Comparison of ENCODE assay signal across 9 mouse cellular contexts in genomic region chr14:24550763-24551471, GRCm38 (mm10).
A peak's percentile ranks its signal among the peaks of the same experiment; 100 is the strongest.
DNase-seq lines count a peak whose midpoint lies in the region; ATAC-seq lines count a peak whose summit lies in the region.
"Had no signal": no experiment of that assay in that cellular context is flagged by ENCODE, and none has a peak within 500 bp of the region (broad histone marks: within the 10 kb centered on the region; RNA-seq: fewer than 3 reads in every experiment).

No protein-coding gene starts in this region.

- peak; percentile 94 for ATAC-seq in forebrain, embryonic 11.5 days (replicated peaks; ENCODE audit: low FRiP score)
- ATAC-seq in neural tube, embryonic 11.5 days (ENCODE audit: insufficient read depth, low FRiP score, low TSS enrichment), result peak; percentile 93

- no peak overlapping the region for H3K4me3 ChIP-seq in forebrain, embryonic 11.5 days (ENCODE audit: low read depth, low read length)
- H3K4me3 ChIP-seq in neural tube, embryonic 11.5 days (ENCODE audit: low read depth, low read length), result no peak overlapping the region
- H3K4me3 ChIP-seq: embryonic facial prominence, embryonic 15.5 days; lung, embryonic 15.5 days had no signal

- H3K36me3 ChIP-seq in forebrain, embryonic 11.5 days (ENCODE audit: control insufficient read depth, insufficient read depth, low read length), result no peaks in the 10 kb centered on the region
- H3K36me3 ChIP-seq in neural tube, embryonic 11.5 days (ENCODE audit: control insufficient read depth, insufficient read depth, low read length), result no peaks in the 10 kb centered on the region
- H3K36me3 ChIP-seq: embryonic facial prominence, embryonic 15.5 days; lung, embryonic 15.5 days had no signal

- no peaks in the 10 kb centered on the region for H3K27me3 ChIP-seq in forebrain, embryonic 11.5 days (ENCODE audit: control insufficient read depth, insufficient read depth, low read length)
- H3K27me3 ChIP-seq in neural tube, embryonic 11.5 days (ENCODE audit: control insufficient read depth, insufficient read depth, low read length), result no peaks in the 10 kb centered on the region
- H3K27me3 ChIP-seq: embryonic facial prominence, embryonic 15.5 days; lung, embryonic 15.5 days had no signal

- peak; percentile 65 for DNase-seq in embryo, embryonic 10.5 days (ENCODE audit: low spot score)
- DNase-seq in forebrain, embryonic 11.5 days (ENCODE audit: low spot score), result peak; percentile 69
- peak; percentile 57 for DNase-seq in layer of hippocampus, adult 9-11 months
- peak; percentile 72 for DNase-seq in neural tube, embryonic 11.5 days (ENCODE audit: low spot score)
- DNase-seq in natural killer cell, adult 2 months (ENCODE audit: low spot score in 2 of 2), result no peak
- no peak for DNase-seq in lung, postnatal 10 days
- no peak for DNase-seq in lung, postnatal 14 days

- peaks cover 6% of the 10 kb centered on the region; the same call in 1 of the 2 replicates for H3K4me1 ChIP-seq in forebrain, embryonic 11.5 days (replicated peaks; ENCODE audit: control insufficient read depth, insufficient read depth, low read length)
- H3K4me1 ChIP-seq in neural tube, embryonic 11.5 days (ENCODE audit: control insufficient read depth, insufficient read depth, low read length), result peaks cover 6% of the 10 kb centered on the region; the same call in 1 of the 2 replicates
- H3K4me1 ChIP-seq: embryonic facial prominence, embryonic 15.5 days; lung, embryonic 15.5 days had no signal

- no peak overlapping the region for H3K9ac ChIP-seq in forebrain, embryonic 11.5 days (ENCODE audit: low read length)
- H3K9ac ChIP-seq in neural tube, embryonic 11.5 days (ENCODE audit: low read length), result no peak overlapping the region
- H3K9ac ChIP-seq: embryonic facial prominence, embryonic 15.5 days; lung, embryonic 15.5 days had no signal

- 34% methylated on average over 7 of the region's 7 CpGs for WGBS in forebrain, embryonic 11.5 days
- WGBS in neural tube, embryonic 11.5 days, result 19% methylated on average over 7 of the region's 7 CpGs

- H3K27ac ChIP-seq in forebrain, embryonic 11.5 days (ENCODE audit: low read depth, low read length), result peak overlapping the region; percentile 80
- peak overlapping the region; percentile 82 for H3K27ac ChIP-seq in neural tube, embryonic 11.5 days (ENCODE audit: low read depth, low read length)
- H3K27ac ChIP-seq: embryonic facial prominence, embryonic 15.5 days; lung, embryonic 15.5 days had no signal

- no peaks in the 10 kb centered on the region for H3K9me3 ChIP-seq in forebrain, embryonic 11.5 days (ENCODE audit: control insufficient read depth, low read length)
- no peaks in the 10 kb centered on the region for H3K9me3 ChIP-seq in neural tube, embryonic 11.5 days (ENCODE audit: control insufficient read depth, low read length)
- H3K9me3 ChIP-seq: embryonic facial prominence, embryonic 15.5 days; lung, embryonic 15.5 days had no signal

- H3K4me2 ChIP-seq in forebrain, embryonic 11.5 days (ENCODE audit: low read depth, low read length, severe bottlenecking), result peak overlapping the region; percentile 18; the same call in 1 of the 2 replicates
- H3K4me2 ChIP-seq in neural tube, embryonic 11.5 days (ENCODE audit: low read depth), result no peak overlapping the region
- H3K4me2 ChIP-seq: embryonic facial prominence, embryonic 15.5 days; lung, embryonic 15.5 days had no signal

Comparison
In these comparisons a context has a peak if more than half of its experiments do, and no peak if none do; other contexts are left out.
1. DNase-seq: peak in embryo, embryonic 10.5 days (single experiment), forebrain, embryonic 11.5 days (single experiment), layer of hippocampus, adult 9-11 months (single experiment) and neural tube, embryonic 11.5 days (single experiment); none in natural killer cell, adult 2 months (0 of 2), lung, postnatal 10 days (single experiment) and lung, postnatal 14 days (single experiment).